ENCODE assay signal across 8 mouse cellular contexts in the genomic region with DNA sequence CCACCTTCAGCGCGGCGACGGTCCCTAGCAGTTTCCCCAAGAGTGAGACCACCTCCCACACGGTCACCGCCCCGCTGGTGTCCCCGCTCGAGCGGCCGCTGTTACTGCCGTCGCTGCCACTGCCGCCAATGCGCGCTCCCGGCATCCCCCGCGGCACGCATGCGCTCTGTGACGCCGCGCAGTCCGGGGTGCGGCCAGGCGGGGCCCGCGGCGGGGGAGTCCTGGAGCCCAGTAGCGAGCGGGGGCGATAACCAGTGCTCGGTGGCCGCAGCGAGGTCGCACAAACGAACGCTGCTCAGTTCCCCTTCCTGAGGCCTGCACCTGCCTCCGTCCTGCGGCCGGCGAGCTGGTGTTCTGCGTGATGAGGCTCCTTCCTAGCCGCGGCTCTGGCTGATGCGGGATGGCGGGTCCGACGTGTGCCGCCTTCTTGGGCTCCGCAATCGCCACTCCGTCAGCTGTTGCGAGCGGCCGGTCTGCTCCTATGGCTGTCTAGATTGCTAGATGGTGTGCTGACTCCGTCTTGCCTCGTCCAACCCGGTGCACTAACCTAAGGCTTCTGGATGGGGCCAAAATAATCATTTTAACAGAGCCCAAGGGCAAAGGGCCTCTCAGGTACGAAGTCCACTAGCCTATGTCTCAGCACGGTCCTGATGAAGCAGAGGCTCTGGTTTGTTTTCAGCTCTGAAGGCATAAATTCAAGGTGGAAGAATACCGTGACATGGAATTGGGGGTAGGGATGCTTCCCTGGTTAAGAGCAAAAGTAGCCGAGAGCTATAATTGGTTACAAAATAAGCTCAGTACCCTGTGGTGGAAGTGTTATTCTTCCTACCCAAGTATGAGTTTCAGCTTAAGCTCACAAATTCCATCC. TPM values are rescaled to one million over a fixed set of nuclear protein-coding genes. Genes with fewer than 3 reads are reported as not detected.
DNase-seq lines count a peak whose midpoint lies in the region; TF ChIP-seq lines count a peak whose summit lies in the region.

No protein-coding gene starts in this region.

- TF ChIP-seq POLR2A in cortical plate, adult 2 months (IDR thresholded peaks at IDR 0.05; ENCODE audit: extremely low read depth, insufficient read depth, low read length) = peak; percentile 71

- no peak for TF ChIP-seq CTCF in cortical plate, adult 2 months (IDR thresholded peaks at IDR 0.05; ENCODE audit: extremely low read depth, insufficient read depth, low read length)

- H3K4me3 ChIP-seq in cortical plate, adult 2 months (ENCODE audit: insufficient read depth, low read length) = peak overlapping the region; percentile 69
- peak overlapping the region; percentile 100 for H3K4me3 ChIP-seq in megakaryocyte, embryonic 14.5 days (replicated peaks)

- peaks cover 12% of the 10 kb centered on the region for H3K36me3 ChIP-seq in megakaryocyte, embryonic 14.5 days (replicated peaks; ENCODE audit: low read length)

- H3K27me3 ChIP-seq in megakaryocyte, embryonic 14.5 days (replicated peaks) = no peaks in the 10 kb centered on the region

- no peaks in the 10 kb centered on the region for H3K9me3 ChIP-seq in megakaryocyte, embryonic 14.5 days

- H3K27ac ChIP-seq in cortical plate, adult 2 months (ENCODE audit: insufficient read depth, low read length) = peak overlapping the region; percentile 93

- peaks cover 1% of the 10 kb centered on the region; the same call in 1 of the 2 replicates for H3K4me1 ChIP-seq in cortical plate, adult 2 months (ENCODE audit: control insufficient read depth, insufficient read depth, low read length)
- H3K4me1 ChIP-seq in megakaryocyte, embryonic 14.5 days = peaks cover 45% of the 10 kb centered on the region

- DNase-seq in adipocyte (ENCODE audit: low spot score) = peak; percentile 84
- DNase-seq in gastrocnemius, adult 8-10 months (ENCODE audit: low spot score in 2 of 2) = peak; percentile 83 to 88
- DNase-seq in induced T-regulatory cell, adult 2 months (ENCODE audit: low read depth) = peak; percentile 93
- peak; percentile 59 to 89 for DNase-seq in left cerebral cortex, adult 9 months (ENCODE audit: low spot score in 2 of 2)
- peak; percentile 89 to 91 for DNase-seq in right cerebral cortex, adult 2 months (ENCODE audit: low spot score in 2 of 2)
- peak; percentile 59 for DNase-seq in urinary bladder, postnatal 10 days (ENCODE audit: low spot score)

RNA-seq across cellular contexts. Expression of a gene that starts 3.9 kb away (rescaled TPM):
- polyA plus RNA-seq in cortical plate, adult 2 months (2012; rRNA removed) = 4.9 and 7.6 TPM in 2 replicates
- 1 to 10 TPM; 5.4 to 6.5 (median 5.7) TPM for total RNA-seq in gastrocnemius, adult 8-10 months (2022)
- 0.50 TPM in 1 of 2 replicates, not detected in the other for polyA plus RNA-seq in megakaryocyte, embryonic 14.5 days (2012; ENCODE audit: insufficient read depth, low replicate concordance)

RNA-seq across cellular contexts. Expression of a gene that starts 17.5 kb away (rescaled TPM):
- polyA plus RNA-seq in cortical plate, adult 2 months (2012; rRNA removed) = 148 and 158 TPM in 2 replicates
- 100 to 1,000 TPM; 111 to 131 (median 116) TPM for total RNA-seq in gastrocnemius, adult 8-10 months (2022)
- polyA plus RNA-seq in megakaryocyte, embryonic 14.5 days (2012; ENCODE audit: insufficient read depth, low replicate concordance) = 15.2 and 46.3 TPM in 2 replicates

RNA-seq across cellular contexts. Expression of a gene that starts 17.6 kb away (rescaled TPM):
- polyA plus RNA-seq in cortical plate, adult 2 months (2012; rRNA removed) = 16.1 and 17.1 TPM in 2 replicates
- 10 to 100 TPM in 3 of 4 experiments, 1 to 10 TPM in 1; 9.4 to 11.4 (median 10.3) TPM for total RNA-seq in gastrocnemius, adult 8-10 months (2022)
- polyA plus RNA-seq in megakaryocyte, embryonic 14.5 days (2012; ENCODE audit: insufficient read depth, low replicate concordance) = 0.89 and 0.95 TPM in 2 replicates

Comparison
In these comparisons a context has a peak if more than half of its experiments do, and no peak if none do; other contexts are left out.
1. Peak in every context shown above with its lines: DNase-seq, H3K4me3 ChIP-seq and H3K27ac ChIP-seq.